Mouse (Mus musculus): ENCODE measurements around the gene Zcrb1. TPM values are rescaled to one million over a fixed set of nuclear protein-coding genes. Genes with fewer than 3 reads are reported as not detected.

The Zcrb1 gene
- polyA plus RNA-seq, 1 experiment from 2014 or later = 115 TPM

GRCm38 (mm10) chr15:93416300-93416699, 18.2 kb upstream of the Zcrb1 start:
- Histone ChIP-seq H3K27me3 (replicated peaks; ENCODE audit: control insufficient read depth, insufficient read depth, low read length) (no peaks in the 10 kb centered on the region), H3K4me2 (ENCODE audit: low read length) (no peak overlapping the region), H3K9me3 (ENCODE audit: control insufficient read depth, low read length) (no peaks in the 10 kb centered on the region), H3K9ac (ENCODE audit: low read length) (no peak overlapping the region), H3K27ac (ENCODE audit: low read depth) (no peak overlapping the region), H3K4me3 (ENCODE audit: low read depth, low read length) (no peak overlapping the region), H3K36me3 (ENCODE audit: control insufficient read depth, insufficient read depth, low read length) (peaks cover 17% of the 10 kb centered on the region), H3K4me1 (replicated peaks; ENCODE audit: control insufficient read depth, insufficient read depth, low read length) (no peaks in the 10 kb centered on the region)
- WGBS = 51% methylated on average over 6 of the region's 6 CpGs
- no peak for DNase-seq (ENCODE audit: low spot score)
- no peak for ATAC-seq (replicated peaks; ENCODE audit: low FRiP score, low TSS enrichment, low read depth)

DNA sequence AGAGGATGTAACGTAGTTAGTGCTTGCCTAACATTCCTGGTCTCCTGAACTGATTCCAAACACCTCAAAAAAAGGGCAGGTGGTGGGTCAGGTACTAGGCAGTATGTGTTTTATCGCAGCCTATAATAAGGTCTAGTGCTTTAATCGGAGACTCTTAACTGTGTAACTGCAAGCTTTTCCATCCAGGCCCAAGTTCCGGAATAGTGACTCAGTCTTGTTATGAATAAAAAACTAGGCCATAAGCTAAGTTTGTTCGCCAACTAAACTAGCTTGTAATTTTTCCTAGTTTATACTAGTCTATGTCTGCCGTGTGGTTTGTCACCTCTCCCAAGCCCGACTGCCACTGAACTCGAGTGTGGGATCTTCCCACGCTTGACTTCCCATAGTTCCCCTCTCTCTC, 16.3 kb upstream of the Zcrb1 start:
- Histone ChIP-seq H3K4me2 (ENCODE audit: low read length) (no peak overlapping the region), H3K9ac (ENCODE audit: low read length) (no peak overlapping the region), H3K27ac (ENCODE audit: low read depth) (no peak overlapping the region), H3K27me3 (replicated peaks; ENCODE audit: control insufficient read depth, insufficient read depth, low read length) (no peaks in the 10 kb centered on the region), H3K4me1 (replicated peaks; ENCODE audit: control insufficient read depth, insufficient read depth, low read length) (no peaks in the 10 kb centered on the region), H3K36me3 (ENCODE audit: control insufficient read depth, insufficient read depth, low read length) (peaks cover 12% of the 10 kb centered on the region), H3K4me3 (ENCODE audit: low read depth, low read length) (no peak overlapping the region), H3K9me3 (ENCODE audit: control insufficient read depth, low read length) (no peaks in the 10 kb centered on the region)
- DNase-seq (ENCODE audit: low spot score) = no peak
- ATAC-seq (replicated peaks; ENCODE audit: low FRiP score, low TSS enrichment, low read depth) = no peak
- 93% methylated on average over 9 of the region's 9 CpGs for WGBS

DNA sequence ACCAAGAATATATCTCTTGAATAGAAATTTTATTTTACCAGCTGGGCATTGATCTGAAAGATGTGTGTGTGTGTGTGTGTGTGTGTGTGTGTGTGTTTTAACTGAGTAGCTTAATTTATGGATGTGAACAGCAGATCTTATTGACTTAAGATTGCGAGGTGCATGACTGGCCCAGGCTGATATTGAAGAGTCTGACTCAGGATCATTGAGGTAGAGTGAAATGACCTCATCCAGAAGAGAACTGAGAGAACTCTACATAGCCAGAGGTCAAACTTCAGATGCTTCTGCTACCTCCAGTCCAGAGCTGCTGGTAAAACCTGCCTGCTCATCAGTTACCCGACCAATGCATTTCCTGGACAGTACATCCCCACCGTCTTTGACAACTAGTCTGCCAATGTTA, 14.3 kb upstream of the Zcrb1 start:
- Histone ChIP-seq H3K4me3 (ENCODE audit: low read depth, low read length) (no peak overlapping the region), H3K4me2 (ENCODE audit: low read length) (no peak overlapping the region), H3K9ac (ENCODE audit: low read length) (no peak overlapping the region), H3K27ac (ENCODE audit: low read depth) (no peak overlapping the region), H3K27me3 (replicated peaks; ENCODE audit: control insufficient read depth, insufficient read depth, low read length) (no peaks in the 10 kb centered on the region), H3K36me3 (ENCODE audit: control insufficient read depth, insufficient read depth, low read length) (peaks cover 12% of the 10 kb centered on the region), H3K9me3 (ENCODE audit: control insufficient read depth, low read length) (no peaks in the 10 kb centered on the region), H3K4me1 (replicated peaks; ENCODE audit: control insufficient read depth, insufficient read depth, low read length) (no peaks in the 10 kb centered on the region)
- WGBS = 89% methylated on average over 3 of the region's 3 CpGs
- DNase-seq (ENCODE audit: low spot score) (no peak), ATAC-seq (replicated peaks; ENCODE audit: low FRiP score, low TSS enrichment, low read depth) (no peak)

GRCm38 (mm10) chr15:93406492-93406891, 8.4 kb upstream of the Zcrb1 start:
- H3K4me1 ChIP-seq (replicated peaks; ENCODE audit: control insufficient read depth, insufficient read depth, low read length) = no peaks in the 10 kb centered on the region
- 0 out of 2 replicates have a peak, but pooled peaks cover 4% of the 10 kb centered on the region for H3K36me3 ChIP-seq (ENCODE audit: control insufficient read depth, insufficient read depth, low read length)
- H3K9me3 ChIP-seq (ENCODE audit: control insufficient read depth, low read length) = no peaks in the 10 kb centered on the region
- no peak overlapping the region for H3K4me3 ChIP-seq (ENCODE audit: low read depth, low read length)
- ATAC-seq (replicated peaks; ENCODE audit: low FRiP score, low TSS enrichment, low read depth) (no peak), DNase-seq (ENCODE audit: low spot score) (no peak)
- no peak overlapping the region for H3K9ac ChIP-seq (ENCODE audit: low read length)
- H3K4me2 ChIP-seq (ENCODE audit: low read length) = no peak overlapping the region
- 95% methylated on average over 5 of the region's 5 CpGs for WGBS
- H3K27ac ChIP-seq (ENCODE audit: low read depth) = no peak overlapping the region
- no peaks in the 10 kb centered on the region for H3K27me3 ChIP-seq (replicated peaks; ENCODE audit: control insufficient read depth, insufficient read depth, low read length)

GRCm38 (mm10) chr15:93405446-93405986, 7.4 kb upstream of the Zcrb1 start:
- no peak overlapping the region for H3K9ac ChIP-seq (ENCODE audit: low read length)
- no peak overlapping the region for H3K4me3 ChIP-seq (ENCODE audit: low read depth, low read length)
- DNase-seq (ENCODE audit: low spot score) = no peak
- no peak for ATAC-seq (replicated peaks; ENCODE audit: low FRiP score, low TSS enrichment, low read depth)
- no peak overlapping the region for H3K27ac ChIP-seq (ENCODE audit: low read depth)
- no peak overlapping the region for H3K4me2 ChIP-seq (ENCODE audit: low read length)
- 89% methylated on average over 7 of the region's 7 CpGs for WGBS
- H3K9me3 ChIP-seq (ENCODE audit: control insufficient read depth, low read length) = no peaks in the 10 kb centered on the region
- H3K36me3 ChIP-seq (ENCODE audit: control insufficient read depth, insufficient read depth, low read length) = no peaks in the 10 kb centered on the region
- H3K27me3 ChIP-seq (replicated peaks; ENCODE audit: control insufficient read depth, insufficient read depth, low read length) = no peaks in the 10 kb centered on the region
- no peaks in the 10 kb centered on the region for H3K4me1 ChIP-seq (replicated peaks; ENCODE audit: control insufficient read depth, insufficient read depth, low read length)

GRCm38 (mm10) chr15:93404849-93405248, 6.7 kb upstream of the Zcrb1 start:
- no peaks in the 10 kb centered on the region for H3K27me3 ChIP-seq (replicated peaks; ENCODE audit: control insufficient read depth, insufficient read depth, low read length)
- no peak overlapping the region for H3K27ac ChIP-seq (ENCODE audit: low read depth)
- no peak overlapping the region for H3K4me2 ChIP-seq (ENCODE audit: low read length)
- peaks cover 2% of the 10 kb centered on the region; the same call in 1 of the 2 replicates for H3K4me1 ChIP-seq (replicated peaks; ENCODE audit: control insufficient read depth, insufficient read depth, low read length)
- DNase-seq (ENCODE audit: low spot score) (no peak), ATAC-seq (replicated peaks; ENCODE audit: low FRiP score, low TSS enrichment, low read depth) (no peak)
- no peak overlapping the region for H3K4me3 ChIP-seq (ENCODE audit: low read depth, low read length)
- no peaks in the 10 kb centered on the region for H3K9me3 ChIP-seq (ENCODE audit: control insufficient read depth, low read length)
- no peaks in the 10 kb centered on the region for H3K36me3 ChIP-seq (ENCODE audit: control insufficient read depth, insufficient read depth, low read length)
- no peak overlapping the region for H3K9ac ChIP-seq (ENCODE audit: low read length)

GRCm38 (mm10) chr15:93402730-93403129, 4.6 kb upstream of the Zcrb1 start:
- Histone ChIP-seq H3K4me2 (ENCODE audit: low read length) (no peak overlapping the region), H3K36me3 (ENCODE audit: control insufficient read depth, insufficient read depth, low read length) (no peaks in the 10 kb centered on the region), H3K27ac (ENCODE audit: low read depth) (no peak overlapping the region), H3K9me3 (ENCODE audit: control insufficient read depth, low read length) (no peaks in the 10 kb centered on the region), H3K9ac (ENCODE audit: low read length) (no peak overlapping the region), H3K4me1 (replicated peaks; ENCODE audit: control insufficient read depth, insufficient read depth, low read length) (peaks cover 12% of the 10 kb centered on the region), H3K4me3 (ENCODE audit: low read depth, low read length) (no peak overlapping the region), H3K27me3 (replicated peaks; ENCODE audit: control insufficient read depth, insufficient read depth, low read length) (no peaks in the 10 kb centered on the region)
- WGBS = 93% methylated on average over 2 of the region's 2 CpGs
- ATAC-seq (replicated peaks; ENCODE audit: low FRiP score, low TSS enrichment, low read depth) (no peak), DNase-seq (ENCODE audit: low spot score) (no peak)

DNA sequence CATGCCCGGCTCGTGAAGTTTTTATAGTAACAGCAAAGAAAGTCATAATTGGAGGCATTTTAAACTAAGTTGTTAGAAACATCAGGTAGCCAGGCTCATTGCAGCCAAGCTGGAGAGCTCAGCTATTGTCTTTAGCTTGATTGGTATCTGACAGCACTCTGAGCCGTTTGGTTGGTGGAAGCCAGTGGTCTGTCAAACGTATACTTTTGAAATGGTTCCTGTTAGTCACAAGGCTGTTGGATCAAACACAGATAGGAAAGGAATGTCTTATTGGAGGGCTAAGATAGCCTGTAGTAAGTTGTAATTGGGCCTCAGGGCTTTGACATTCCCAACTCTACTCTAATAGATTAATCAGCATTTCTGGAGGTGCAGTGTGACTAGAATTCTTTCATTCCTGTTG, 3.3 kb upstream of the Zcrb1 start:
- Histone ChIP-seq H3K9me3 (ENCODE audit: control insufficient read depth, low read length) (no peaks in the 10 kb centered on the region), H3K4me2 (ENCODE audit: low read length) (no peak overlapping the region), H3K27ac (ENCODE audit: low read depth) (no peak overlapping the region), H3K9ac (ENCODE audit: low read length) (no peak overlapping the region), H3K4me3 (ENCODE audit: low read depth, low read length) (no peak overlapping the region), H3K27me3 (replicated peaks; ENCODE audit: control insufficient read depth, insufficient read depth, low read length) (no peaks in the 10 kb centered on the region), H3K36me3 (ENCODE audit: control insufficient read depth, insufficient read depth, low read length) (no peaks in the 10 kb centered on the region), H3K4me1 (replicated peaks; ENCODE audit: control insufficient read depth, insufficient read depth, low read length) (peaks cover 21% of the 10 kb centered on the region)
- DNase-seq (ENCODE audit: low spot score) = no peak
- ATAC-seq (replicated peaks; ENCODE audit: low FRiP score, low TSS enrichment, low read depth) = no peak
- WGBS = 70% methylated on average over 4 of the region's 4 CpGs

- 3% methylated on average over 36 of the region's 36 CpGs for WGBS
- peak; percentile 59 for DNase-seq (ENCODE audit: low spot score)
Measured at GRCm38 (mm10) chr15:93398699-93399540, 786 bp upstream of the Zcrb1 start.

More at GRCm38 (mm10) chr15:93398699-93399540, 786 bp upstream of the Zcrb1 start:
- Histone ChIP-seq H3K4me1 (replicated peaks; ENCODE audit: control insufficient read depth, insufficient read depth, low read length) (peaks cover 22% of the 10 kb centered on the region), H3K9me3 (ENCODE audit: control insufficient read depth, low read length) (no peaks in the 10 kb centered on the region), H3K9ac (ENCODE audit: low read length) (peak overlapping the region; percentile 96), H3K27me3 (replicated peaks; ENCODE audit: control insufficient read depth, insufficient read depth, low read length) (no peaks in the 10 kb centered on the region), H3K36me3 (ENCODE audit: control insufficient read depth, insufficient read depth, low read length) (peaks cover 6% of the 10 kb centered on the region; the same call in 1 of the 2 replicates), H3K4me3 (ENCODE audit: low read depth, low read length) (peak overlapping the region; percentile 95), H3K4me2 (ENCODE audit: low read length) (peak overlapping the region; percentile 82), H3K27ac (ENCODE audit: low read depth) (peak overlapping the region; percentile 83)
- ATAC-seq (replicated peaks; ENCODE audit: low FRiP score, low TSS enrichment, low read depth) = 0 out of 2 replicates have a peak, but pooled peaks have one; percentile 28
